Mouse (Mus musculus): ENCODE data around the gene Ddx42.

DNA sequence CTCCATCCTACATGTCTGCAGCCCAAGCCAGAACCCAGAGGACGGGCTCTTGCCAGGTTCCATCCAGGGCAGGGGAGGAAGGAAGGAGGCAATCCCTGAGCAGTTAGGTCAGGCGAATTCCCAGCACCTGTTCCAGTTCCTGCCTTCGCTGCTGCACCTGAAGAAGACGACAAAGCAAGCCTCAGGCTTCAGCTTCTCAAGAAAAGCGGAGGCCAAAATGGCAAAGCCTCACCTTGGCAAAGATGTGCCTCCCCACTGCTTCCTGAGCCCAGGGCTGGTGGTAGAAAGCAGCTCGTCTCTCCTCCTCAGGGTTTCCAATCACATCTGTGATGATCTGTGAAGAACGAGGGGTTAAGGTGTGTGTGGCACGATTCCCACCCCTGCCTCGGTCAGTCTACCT, 47.2 kb downstream of the Ddx42 start:
- TF ChIP-seq CTCF (IDR thresholded peaks at IDR 0.05; ENCODE audit: low read depth): no peak
- TF ChIP-seq EP300 (IDR thresholded peaks at IDR 0.05; ENCODE audit: low read depth): no peak

Measured in heart, postnatal 0 days (tissue).